Mouse (Mus musculus) CH12F3 (cell line): ENCODE results near the gene Psmc5.
"Not testable (repeated sequence)": the region's sequence is repeated elsewhere in the genome, so short reads cannot be mapped to it uniquely, and the experiment has no call there.

Experiments used
- in situ Hi-C: fragments of 300-500 bp; cut with MboI; formaldehyde crosslinking; loops from 2 replicates; pipeline ENCODE4 v1.14.3; 2020; ENCODE audit warnings: low sequenced_read_pairs

The Psmc5 gene

GRCm38 (mm10) chr11:106255685-106256451 lies at the start of gene Psmc5, which contains the start of gene Ftsj3:
Gene Psmc5, plus strand, starts transcription at chr11:106256154.
Gene Ftsj3, minus strand, starts transcription at chr11:106256079.
- in situ Hi-C loops, result no loop called here

GRCm38 (mm10) chr11:106212771-106213170 lies 43.2 kb upstream of the Psmc5 start:
- in situ Hi-C loops, result no loop called here

- in situ Hi-C loops, result no loop called here
Measured at GRCm38 (mm10) chr11:106214856-106215255, 41.1 kb upstream of the Psmc5 start.

GRCm38 (mm10) chr11:106215450-106215859 lies 40.5 kb upstream of the Psmc5 start:
- in situ Hi-C loops, result no loop called here

GRCm38 (mm10) chr11:106215927-106216729 lies 39.8 kb upstream of the Psmc5 start, which contains the start of gene Ccdc47:
Gene Ccdc47, minus strand, starts transcription at chr11:106216344.
- in situ Hi-C loops, result no loop called here

GRCm38 (mm10) chr11:106216730-106217490 lies 39.0 kb upstream of the Psmc5 start, which contains the start of gene Ddx42:
Gene Ddx42, plus strand, starts transcription at chr11:106216926.
- in situ Hi-C loops, result no loop called here

GRCm38 (mm10) chr11:106220603-106221002 lies 35.4 kb upstream of the Psmc5 start:
- in situ Hi-C loops, result no loop called here

- in situ Hi-C loops, result not testable (repeated sequence)
Measured at GRCm38 (mm10) chr11:106233978-106234377, 22.0 kb upstream of the Psmc5 start.

- in situ Hi-C loops, result no loop called here
Measured at GRCm38 (mm10) chr11:106246834-106247233, 9.1 kb upstream of the Psmc5 start.

GRCm38 (mm10) chr11:106249326-106249725 lies 6.6 kb upstream of the Psmc5 start:
- in situ Hi-C loops, result no loop called here

GRCm38 (mm10) chr11:106254767-106255166 lies 1.2 kb upstream of the Psmc5 start:
- in situ Hi-C loops, result no loop called here

GRCm38 (mm10) chr11:106255174-106255573 lies 780 bp upstream of the Psmc5 start:
- in situ Hi-C loops, result no loop called here

- in situ Hi-C loops, result no loop called here
Measured at GRCm38 (mm10) chr11:106256775-106257174, 821 bp downstream of the Psmc5 start.

- in situ Hi-C loops, result no loop called here
Measured at GRCm38 (mm10) chr11:106260826-106261450, 5.0 kb downstream of the Psmc5 start.

- in situ Hi-C loops, result no loop called here
Measured at GRCm38 (mm10) chr11:106263963-106264362, 8.0 kb downstream of the Psmc5 start.

GRCm38 (mm10) chr11:106264988-106265387 lies 9.0 kb downstream of the Psmc5 start:
- in situ Hi-C loops, result no loop called here

- in situ Hi-C loops, result no loop called here
Measured at GRCm38 (mm10) chr11:106265570-106265969, 9.6 kb downstream of the Psmc5 start.

- in situ Hi-C loops, result no loop called here
Measured at GRCm38 (mm10) chr11:106266431-106266830, 10.5 kb downstream of the Psmc5 start.

GRCm38 (mm10) chr11:106267311-106267852 lies 11.4 kb downstream of the Psmc5 start:
- in situ Hi-C loops, result no loop called here

GRCm38 (mm10) chr11:106267871-106268270 lies 11.9 kb downstream of the Psmc5 start:
- in situ Hi-C loops, result no loop called here
